Mouse (Mus musculus): ENCODE data around the gene Gm45785. TPM values are rescaled to one million over a fixed set of nuclear protein-coding genes. Genes with fewer than 3 reads are reported as not detected.
"Not testable (repeated sequence)": the region's sequence is repeated elsewhere in the genome, so short reads cannot be mapped to it uniquely, and the experiment has no call there.

Gene Gm45785
- 1 to 10 TPM; 1.4 TPM for total RNA-seq (2021)

DNA sequence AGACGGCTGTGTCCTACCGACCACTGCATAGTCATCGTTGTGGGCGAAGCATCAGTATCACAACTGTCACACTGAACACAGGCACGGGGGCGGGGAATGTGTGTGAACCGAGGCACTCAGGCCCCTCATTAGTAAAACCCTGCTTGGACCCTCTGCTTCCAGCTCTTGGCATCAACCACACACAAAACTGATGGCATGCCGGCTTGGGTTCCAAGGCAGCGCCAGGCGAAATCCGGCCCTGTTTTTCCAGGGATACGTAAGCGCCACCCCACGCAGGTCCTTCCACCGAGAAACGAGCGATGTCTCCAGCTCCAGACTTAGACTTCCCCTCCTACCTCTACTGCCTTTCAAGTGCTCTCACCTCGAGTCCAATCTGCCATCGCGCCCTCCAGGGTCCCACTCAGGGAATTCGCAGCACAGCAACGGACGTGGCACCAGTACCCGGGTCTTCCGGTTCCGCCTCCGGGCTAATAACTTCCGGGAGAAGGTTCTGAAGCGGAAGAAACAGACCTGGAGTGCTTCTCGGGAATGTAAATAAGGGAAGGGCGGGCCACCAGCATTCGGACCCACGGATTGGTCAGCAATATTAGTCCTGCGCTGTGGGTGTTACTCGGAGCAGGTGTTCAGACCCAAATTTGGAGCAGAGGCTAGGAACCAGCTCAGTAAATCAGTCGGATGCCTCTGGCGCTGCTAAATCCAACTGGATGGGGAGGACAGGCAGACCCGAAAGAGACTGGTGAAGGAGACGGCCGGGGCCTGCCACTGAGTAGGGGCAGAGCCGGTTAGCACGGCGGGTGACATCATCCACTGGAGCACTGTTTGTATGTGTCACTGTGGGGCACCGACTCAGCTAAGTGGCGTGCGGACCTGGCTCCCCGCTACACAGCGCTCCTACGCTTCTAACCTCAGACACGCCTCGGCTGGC lies at the start of gene Gm45785:
Gene Gm45785 (minus strand): TSS at position 472 of the 925 bp plus-strand sequence.
- intact Hi-C loops (cut with DNase I), result loop anchor here (10.0 kb wide), 1 partner anchor 319 kb away; the partner anchor contains the start of gene Rnh1
- DNase-seq, result peak; percentile 78

DNA sequence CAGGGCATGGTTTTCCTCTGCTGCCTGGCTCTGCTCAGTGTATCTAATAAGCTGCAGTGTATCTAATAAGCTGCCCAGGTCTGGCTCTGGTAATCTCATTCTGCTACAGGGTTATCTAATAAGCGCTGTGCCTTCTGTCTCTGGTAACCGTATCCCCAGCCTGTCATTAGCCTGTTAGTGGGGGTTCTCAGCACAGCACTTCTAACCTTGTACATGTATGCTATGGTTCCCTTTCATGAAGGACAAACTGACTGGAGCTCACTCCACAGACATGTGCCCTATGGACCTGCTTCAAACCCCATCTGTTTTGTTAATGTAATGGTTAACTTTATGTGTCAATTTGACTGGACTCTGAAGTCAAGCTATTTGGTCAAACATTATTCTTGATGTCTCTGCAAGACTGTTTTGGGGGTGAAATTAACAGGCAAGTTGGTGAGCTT lies 49.5 kb upstream of the Gm45785 start:
- intact Hi-C loops (cut with DNase I), result loop anchor here (5.0 to 10.0 kb wide), 2 partner anchors 58 to 269 kb away; partner anchors contain the start of genes Odf3, Rnh1 and Scgb1c1
- DNase-seq, result no peak

DNA sequence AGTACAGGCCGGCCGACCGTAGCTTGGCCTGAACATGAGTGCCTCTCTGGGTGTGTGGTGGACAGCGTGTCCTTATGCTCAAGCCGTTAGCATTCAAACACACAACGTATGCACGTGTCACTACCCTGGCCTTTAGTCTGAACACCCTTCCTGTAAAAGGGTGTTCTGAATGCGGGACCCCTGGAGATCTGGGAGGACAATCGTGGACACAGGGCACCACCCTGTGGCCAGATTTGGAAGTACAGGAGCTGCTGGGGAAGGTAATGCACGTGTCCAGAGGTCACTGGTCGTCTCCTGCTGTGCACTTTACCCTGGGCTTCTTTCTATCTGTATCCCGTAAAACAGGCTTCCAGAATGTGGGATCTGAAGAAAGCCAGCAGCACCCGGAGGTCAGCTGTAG lies 47.1 kb upstream of the Gm45785 start:
- intact Hi-C loops (cut with DNase I), result loop anchor here (10.0 kb wide), 1 partner anchor 272 kb away; the partner anchor contains the start of gene Rnh1
- DNase-seq, result peak; percentile 79

DNA sequence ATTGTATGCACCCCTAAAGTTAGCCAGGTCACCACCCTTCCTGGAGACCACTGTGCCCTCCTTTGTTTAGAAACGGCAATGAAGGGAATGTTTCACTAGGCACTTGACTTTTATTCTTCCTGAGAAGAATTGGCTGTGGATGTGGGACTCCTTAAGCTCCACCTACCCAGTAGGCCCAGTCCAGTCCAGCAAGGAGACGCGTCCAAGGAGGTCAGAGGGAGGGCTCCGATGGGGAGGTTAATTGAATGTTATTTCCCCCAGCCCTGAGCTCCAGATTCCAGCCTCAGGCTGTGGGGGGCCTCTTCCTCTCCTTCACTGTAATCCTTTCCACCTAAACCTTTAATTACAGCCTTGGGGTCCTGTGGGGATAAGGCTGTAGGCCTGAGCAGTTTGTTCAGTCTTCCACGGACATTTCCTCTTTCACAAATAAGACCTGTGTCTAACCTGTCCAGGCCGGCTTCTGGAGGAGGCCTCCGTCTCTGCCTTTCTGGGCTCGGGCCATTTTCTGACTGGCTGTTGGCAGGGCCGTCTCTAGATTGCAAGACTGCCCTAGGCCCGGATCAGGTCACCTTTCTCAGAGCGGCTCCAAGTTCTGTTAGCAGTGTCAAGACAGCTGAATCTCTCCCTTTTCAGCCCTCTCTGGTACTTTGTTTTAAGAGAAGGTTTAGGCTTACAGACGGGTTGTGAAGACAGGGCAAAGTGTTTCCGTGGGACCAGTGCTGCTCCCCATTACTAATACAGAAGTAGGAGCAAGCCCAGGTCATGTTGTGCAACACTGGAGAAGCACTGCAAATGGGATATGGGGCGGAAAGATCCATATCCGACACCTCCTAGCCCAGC lies 46.1 kb upstream of the Gm45785 start:
- intact Hi-C loops (cut with DNase I), result loop anchor here (10.0 kb wide), 1 partner anchor 273 kb away; the partner anchor contains the start of gene Rnh1
- DNase-seq, result no peak

DNA sequence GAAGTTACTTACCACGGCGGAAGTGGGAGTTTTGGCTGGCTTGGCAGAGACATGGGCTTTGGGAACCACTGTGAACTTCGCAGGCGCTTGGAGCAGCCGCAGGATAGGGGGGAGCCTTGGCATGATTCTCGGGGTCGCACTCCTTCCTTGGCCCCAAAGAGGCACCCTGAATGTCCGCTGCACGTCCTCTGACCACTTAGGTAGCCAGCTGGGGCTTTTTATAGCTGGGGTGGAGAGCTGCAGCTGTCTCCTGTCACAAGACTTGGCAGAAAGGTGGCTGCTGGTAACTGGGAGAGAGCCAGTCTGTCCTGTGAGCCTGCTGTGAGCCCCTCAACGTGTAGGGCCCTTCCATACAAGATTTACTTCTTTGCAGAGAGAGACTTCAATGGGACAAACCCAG lies 44.1 kb upstream of the Gm45785 start, which contains the start of gene Cox8b:
Gene Cox8b (minus strand): TSS at position 227 of the 400 bp plus-strand sequence.
- DNase-seq, result peak; percentile 21

DNA sequence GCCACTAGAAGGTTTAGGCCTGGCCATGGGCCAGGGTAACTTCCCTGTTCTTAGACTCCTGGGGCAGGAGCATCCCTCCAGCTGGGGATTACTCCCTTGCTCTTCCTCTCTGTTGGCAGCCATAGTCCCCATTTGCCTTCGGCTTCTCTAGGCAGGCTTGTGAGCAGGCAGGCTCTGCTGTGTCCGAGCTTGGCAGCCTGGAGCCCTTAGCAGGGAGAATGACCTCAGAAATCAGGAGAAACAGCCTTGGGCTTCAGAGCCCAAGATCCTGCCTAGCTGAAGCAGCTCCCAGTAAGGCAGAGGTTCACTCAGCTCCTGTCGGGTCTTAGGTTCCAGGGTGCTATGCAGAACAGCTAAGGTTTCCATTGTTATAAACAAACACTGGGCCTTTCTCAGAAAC lies 43.0 kb upstream of the Gm45785 start:
- intact Hi-C loops (cut with DNase I), result no loop called here
- DNase-seq, result no peak

More for the DNA sequence above, 44.1 kb upstream of the Gm45785 start, which contains the start of gene Cox8b:
- intact Hi-C loops (cut with DNase I), result loop anchor here (10.0 kb wide), 1 partner anchor 275 kb away; the partner anchor contains the start of gene Rnh1

DNA sequence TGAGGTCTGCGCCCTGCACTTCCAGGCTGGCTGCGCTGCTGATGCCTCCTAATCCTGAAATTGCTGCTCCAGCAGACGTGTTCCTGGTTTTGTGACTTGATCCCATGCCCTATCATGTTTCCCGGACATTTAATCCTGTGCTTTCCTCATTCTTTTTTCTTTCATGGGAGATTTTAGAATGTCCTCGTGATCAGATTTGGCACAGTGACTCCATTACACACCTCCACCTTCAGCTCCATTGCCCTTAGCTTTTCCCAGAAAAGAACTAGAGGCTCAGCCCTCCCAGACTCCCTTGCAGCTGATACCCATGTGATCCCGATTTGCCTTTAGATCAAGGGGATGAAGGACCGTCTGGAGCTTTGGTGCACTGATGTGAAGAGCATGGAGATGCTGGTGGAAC lies 41.7 kb upstream of the Gm45785 start:
- intact Hi-C loops (cut with DNase I), result no loop called here
- no peak for DNase-seq

DNA sequence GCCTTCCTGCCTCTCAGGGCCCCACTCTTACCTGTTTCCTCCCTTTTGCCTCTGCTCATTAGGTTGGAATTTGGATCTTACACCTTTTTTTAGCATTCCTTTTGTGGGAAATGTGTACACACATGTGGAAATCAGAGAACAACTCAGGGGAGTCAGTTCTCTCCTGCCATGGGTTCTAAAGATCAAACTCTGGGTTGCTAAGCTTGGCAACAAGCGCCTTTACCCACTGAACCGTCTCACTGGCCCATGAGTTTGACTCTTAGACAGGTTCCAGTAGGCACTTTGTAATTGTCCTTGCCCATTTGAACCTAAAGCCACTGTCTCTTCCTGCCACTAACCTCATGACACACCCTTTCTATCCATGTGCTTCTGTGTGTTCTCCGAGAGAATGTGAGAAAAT lies 38.5 kb upstream of the Gm45785 start:
- intact Hi-C loops (cut with DNase I), result no loop called here
- no peak for DNase-seq

DNA sequence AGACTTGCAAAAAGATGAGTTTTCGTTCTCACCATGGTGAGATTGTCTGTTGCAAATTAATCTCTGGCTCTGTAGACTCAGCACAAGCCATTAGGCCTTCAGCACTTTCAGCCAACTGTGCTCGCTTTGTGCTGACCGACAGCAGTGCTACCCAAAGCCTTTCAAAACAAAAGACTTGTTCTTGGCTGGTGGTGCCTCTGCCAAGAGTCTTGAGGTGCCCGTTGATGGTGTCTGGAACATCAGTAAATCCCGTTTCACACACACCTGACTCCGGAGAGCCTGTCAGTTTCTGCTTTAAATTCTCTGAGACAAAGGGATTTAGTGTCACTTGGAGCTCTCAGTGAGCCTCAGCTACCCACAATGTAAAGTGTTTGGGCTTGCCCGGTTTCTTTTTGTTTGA lies 37.9 kb upstream of the Gm45785 start:
- intact Hi-C loops (cut with DNase I), result no loop called here
- DNase-seq, result no peak

DNA sequence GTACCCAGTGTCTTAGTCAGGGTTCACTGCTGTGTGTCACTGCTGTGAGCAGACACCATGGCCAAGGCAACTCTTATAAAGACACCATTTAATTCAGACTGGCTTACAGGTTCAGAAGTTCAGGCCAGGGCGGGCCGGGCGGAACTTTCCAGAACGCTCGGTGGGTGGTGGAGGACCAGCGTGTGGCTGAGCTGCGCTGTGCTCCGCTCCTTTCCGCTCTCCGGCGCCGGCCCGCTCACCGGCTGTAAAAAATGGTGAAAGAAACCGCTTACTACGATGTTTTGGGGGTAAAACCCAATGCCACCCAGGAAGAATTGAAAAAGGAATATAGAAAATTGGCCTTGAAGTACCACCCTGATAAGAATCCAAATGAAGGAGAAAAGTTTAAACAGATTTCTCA lies 34.5 kb upstream of the Gm45785 start:
- DNase-seq, result not testable (repeated sequence)

DNA sequence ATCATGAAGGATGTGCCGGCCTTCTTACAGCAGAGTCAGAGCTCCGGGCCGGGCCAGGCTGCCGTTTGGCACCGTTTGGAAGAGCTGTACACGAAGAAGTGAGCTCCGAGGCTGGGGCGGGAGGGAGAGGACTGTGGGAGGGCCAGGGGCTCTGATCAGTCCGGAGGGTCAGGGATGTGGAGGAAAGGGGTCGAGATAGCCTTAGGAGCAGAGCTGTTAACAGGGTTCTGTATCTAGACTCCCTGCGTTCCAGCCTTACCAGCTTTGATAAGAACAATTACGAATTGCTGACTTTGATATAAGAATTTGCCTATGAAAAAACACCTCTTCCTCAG lies 26.3 kb upstream of the Gm45785 start:
- no peak for DNase-seq
- intact Hi-C loops (cut with DNase I), result loop anchor here (5.0 kb wide), 1 partner anchor 805 kb away; no protein-coding TSS in a partner anchor

More for the DNA sequence above, 34.5 kb upstream of the Gm45785 start:
- intact Hi-C loops (cut with DNase I), result not testable (repeated sequence)

DNA sequence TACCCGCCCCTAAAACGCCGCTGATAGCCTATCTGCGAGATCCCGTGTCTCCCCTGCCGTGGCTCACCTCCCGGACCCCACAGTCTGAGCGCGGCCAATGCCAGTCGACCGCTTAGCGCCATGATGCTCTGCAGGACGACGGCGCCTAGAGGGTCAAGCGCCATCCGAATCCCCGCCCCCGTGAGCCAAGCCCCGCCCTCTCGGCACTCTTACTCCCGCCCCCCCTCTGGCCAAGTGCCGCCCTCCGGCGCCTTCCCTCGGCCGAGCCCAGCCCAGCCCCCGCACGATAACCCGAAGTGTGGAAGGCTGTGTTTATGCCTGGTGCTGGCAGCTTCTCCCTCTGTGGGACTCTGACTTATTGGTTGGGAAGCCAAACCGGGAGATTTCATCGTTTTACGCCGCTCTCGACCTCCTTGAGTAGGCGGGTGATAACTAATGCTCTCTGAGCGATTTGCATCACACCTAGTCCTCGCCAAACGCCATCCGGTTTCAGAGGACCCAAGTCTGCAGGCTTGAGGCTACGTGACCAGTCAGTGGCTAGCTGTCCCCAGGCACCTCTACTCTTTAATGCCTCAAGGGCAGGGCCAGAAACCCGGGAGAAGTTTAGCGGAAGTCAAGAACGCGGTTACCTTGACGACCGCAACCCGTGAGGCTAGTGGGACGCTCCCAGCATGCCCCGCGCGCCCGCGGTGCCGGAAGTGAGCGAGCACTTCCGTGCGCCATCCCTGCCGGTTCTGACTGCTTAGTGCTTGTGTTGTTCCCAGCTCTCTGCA lies 25.8 kb upstream of the Gm45785 start, which contains the start of the genes Psmd13 and Sirt3:
Gene Psmd13 (plus strand): TSS at position 273 of the 773 bp plus-strand sequence.
Gene Sirt3 (minus strand): TSS at position 614 of the 773 bp plus-strand sequence.
- intact Hi-C loops (cut with DNase I), result loop anchor here (5.0 kb wide), 1 partner anchor 805 kb away; no protein-coding TSS in a partner anchor
- DNase-seq, result peak; percentile 95

DNA sequence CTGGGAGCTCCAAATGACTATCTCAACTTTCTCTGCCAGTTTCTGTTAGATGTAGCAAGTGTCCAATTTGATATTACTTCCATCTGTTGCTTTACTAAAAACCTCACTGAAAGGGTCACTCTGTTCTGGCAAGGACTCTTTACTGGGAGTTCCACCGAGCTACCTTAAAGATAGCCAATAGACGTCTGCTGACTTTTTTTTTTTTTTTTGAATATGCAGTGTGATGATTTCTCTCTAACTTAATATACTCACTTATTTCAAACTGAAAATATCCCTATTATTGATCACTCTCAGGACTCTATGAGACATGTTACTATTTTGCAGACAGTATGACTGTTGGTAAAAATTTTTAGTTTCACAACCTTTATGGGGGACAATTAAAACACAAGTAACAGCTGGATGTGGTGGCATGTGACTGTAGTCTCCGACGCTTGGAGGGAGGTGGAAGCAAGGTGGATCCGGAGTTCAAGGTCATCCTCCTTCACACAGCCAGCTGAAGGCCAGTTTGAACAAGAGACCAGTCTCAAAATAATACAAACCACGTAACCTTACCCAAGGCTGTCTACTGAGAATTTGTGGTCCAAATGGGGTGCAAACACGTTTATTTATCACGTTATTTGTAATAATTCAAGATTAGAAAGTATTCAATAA lies 24.9 kb upstream of the Gm45785 start:
- intact Hi-C loops (cut with DNase I), result loop anchor here (5.0 kb wide), 1 partner anchor 804 kb away; no protein-coding TSS in a partner anchor
- no peak for DNase-seq

DNA sequence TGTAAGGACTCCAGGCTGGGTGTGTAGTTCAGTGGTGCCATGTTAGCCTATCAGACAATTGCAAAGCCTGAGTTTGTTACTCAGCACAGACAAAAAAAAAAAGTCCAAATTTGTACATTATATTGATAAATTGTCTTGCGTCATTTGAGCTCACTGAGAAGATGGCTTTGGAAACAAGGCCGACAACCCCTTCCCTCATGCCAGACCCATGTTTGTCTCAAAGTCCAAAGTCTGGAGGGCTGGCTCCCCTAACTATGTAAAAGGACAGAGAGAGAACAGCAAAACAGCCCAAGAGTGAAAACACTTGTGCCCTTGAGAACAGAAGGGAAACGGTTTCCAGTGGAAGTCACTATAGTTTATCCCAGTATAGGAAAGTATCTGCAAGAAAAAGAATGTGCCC lies 24.3 kb upstream of the Gm45785 start:
- intact Hi-C loops (cut with DNase I), result loop anchor here (5.0 kb wide), 1 partner anchor 803 kb away; no protein-coding TSS in a partner anchor

DNA sequence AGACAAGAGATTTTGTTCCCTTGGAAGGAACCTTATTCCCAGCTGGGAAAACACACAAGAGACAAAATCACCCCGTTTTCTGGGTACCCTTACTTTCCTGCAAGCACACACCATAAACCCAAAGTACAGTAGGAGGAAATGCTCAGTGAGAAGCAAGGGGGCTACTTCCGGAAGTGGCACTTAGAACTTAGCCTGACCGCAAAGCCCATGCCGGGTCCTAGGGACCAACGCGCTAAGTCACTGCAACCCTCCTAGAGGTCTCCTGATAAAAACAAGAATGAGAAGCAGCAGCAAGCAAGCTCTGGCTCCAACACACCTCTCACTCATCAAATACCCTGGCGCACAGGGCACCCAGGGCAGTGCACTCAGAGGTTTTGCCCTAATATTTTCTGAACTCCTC lies 23.2 kb upstream of the Gm45785 start:
- intact Hi-C loops (cut with DNase I), result no loop called here

More for the DNA sequence above, 24.3 kb upstream of the Gm45785 start:
- no peak for DNase-seq

DNA sequence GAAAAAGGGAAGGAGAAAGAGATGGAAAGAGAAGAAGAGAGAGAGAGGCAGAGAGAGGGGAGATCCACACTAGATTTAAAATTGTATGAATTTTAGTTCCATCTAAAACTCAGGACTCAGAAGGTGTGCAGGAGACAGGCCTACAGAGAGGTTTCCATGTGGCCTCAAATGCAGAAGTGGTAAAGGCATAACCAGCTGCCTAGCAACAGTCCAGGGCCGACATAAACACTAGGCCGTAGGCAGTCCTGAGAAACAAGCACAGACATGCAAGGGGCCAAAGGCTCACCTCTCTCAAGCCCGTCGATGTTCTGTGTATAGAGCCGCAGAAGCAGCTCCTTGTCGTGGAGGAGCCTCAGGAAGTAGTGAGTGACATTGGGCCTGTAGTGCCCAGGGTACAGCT lies 21.2 kb upstream of the Gm45785 start:
- DNase-seq, result no peak
- intact Hi-C loops (cut with DNase I), result no loop called here

More for the DNA sequence above, 23.2 kb upstream of the Gm45785 start:
- no peak for DNase-seq

DNA sequence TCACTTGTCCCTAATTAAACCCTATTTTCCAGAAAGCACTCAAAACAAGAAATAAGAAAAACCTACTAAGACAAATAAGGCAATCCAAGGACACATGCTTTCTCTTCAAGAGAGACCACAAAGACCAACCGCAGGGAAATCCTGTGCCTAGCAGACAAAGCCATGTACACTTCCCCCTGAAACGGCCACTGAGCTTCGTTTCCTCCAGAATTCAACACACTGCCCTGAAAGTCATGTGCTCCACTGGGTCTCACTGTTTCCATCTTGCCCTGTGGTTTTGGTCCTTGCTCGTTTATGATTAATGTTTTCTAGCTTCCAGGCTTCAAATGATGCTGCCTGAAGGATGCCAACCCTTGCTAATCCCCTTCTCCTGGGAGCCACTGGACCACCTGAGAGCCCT lies 18.1 kb upstream of the Gm45785 start:
- intact Hi-C loops (cut with DNase I), result no loop called here
- DNase-seq, result no peak

DNA sequence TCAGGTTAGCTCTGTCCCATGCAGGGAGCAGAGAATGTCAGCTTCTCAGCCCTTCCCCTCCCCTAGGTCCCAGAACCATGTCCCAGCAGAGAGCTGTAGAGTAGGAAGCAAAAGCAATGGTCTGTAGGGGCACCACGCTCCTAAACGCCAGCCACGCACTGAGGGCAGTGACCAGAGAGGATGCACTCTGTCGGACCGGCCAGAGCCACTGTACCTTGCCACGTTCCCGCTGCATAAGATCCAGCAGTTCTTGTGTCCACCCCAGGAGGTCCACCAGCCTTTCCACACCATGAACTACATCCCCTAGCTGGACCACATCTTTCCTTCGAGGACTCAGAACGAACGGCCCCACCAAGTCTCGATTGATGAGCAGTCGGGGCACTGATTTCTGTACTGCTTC lies 8.6 kb upstream of the Gm45785 start:
- no peak for DNase-seq
- intact Hi-C loops (cut with DNase I), result no loop called here

DNA sequence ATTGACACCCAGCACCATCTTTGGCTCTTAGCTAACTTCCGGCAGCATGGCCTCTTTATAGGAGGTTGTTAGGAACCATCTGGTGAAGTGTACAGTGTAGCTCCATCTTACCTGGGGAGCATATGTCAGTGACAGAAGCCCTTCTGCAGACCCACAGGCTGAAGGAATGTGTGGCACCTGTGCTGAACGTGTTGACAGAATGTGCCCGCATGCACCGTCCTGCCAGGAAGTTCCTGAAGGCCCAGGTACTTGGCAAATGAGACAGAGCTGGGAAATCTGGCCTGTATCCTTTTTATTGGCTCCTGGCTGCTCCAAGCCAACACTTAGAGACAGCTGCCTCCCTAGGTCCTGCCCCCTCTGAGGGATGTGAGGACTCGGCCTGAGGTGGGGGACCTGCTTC lies 4.6 kb upstream of the Gm45785 start:
- intact Hi-C loops (cut with DNase I), result no loop called here
- DNase-seq, result no peak
